Mouse (Mus musculus): Measurements from ENCODE around the gene Gm43552.
"Not testable (repeated sequence)": the region's sequence is repeated elsewhere in the genome, so short reads cannot be mapped to it uniquely, and the experiment has no call there.

The Gm43552 gene

GRCm38 (mm10) chr5:65492716-65493531, at the start of gene Gm43552:
Gene Gm43552 (minus strand): TSS chr5:65492833.
- DNase-seq = peak; percentile 95

- DNase-seq = no peak
Measured at GRCm38 (mm10) chr5:65541889-65542288, 49.3 kb upstream of the Gm43552 start.

GRCm38 (mm10) chr5:65539786-65540185, 47.2 kb upstream of the Gm43552 start:
- no peak for DNase-seq

GRCm38 (mm10) chr5:65538829-65539228, 46.2 kb upstream of the Gm43552 start:
- no peak for DNase-seq

GRCm38 (mm10) chr5:65538121-65538520, 45.5 kb upstream of the Gm43552 start:
- DNase-seq = no peak

- peak; percentile 60 for DNase-seq
Measured at GRCm38 (mm10) chr5:65537420-65538071, 44.9 kb upstream of the Gm43552 start.

- peak; percentile 94 for DNase-seq
Measured at GRCm38 (mm10) chr5:65536751-65537419, 44.3 kb upstream of the Gm43552 start, which contains the start of the genes Smim14 and Ube2k. Gene Smim14 (minus strand): TSS chr5:65537184. Gene Ube2k (plus strand): TSS chr5:65537233.

- DNase-seq = not testable (repeated sequence)
Measured at GRCm38 (mm10) chr5:65536068-65536465, 43.4 kb upstream of the Gm43552 start.

- peak; percentile 36 for DNase-seq
Measured at GRCm38 (mm10) chr5:65535457-65536067, 42.9 kb upstream of the Gm43552 start.

GRCm38 (mm10) chr5:65534496-65534895, 41.9 kb upstream of the Gm43552 start:
- no peak for DNase-seq

- no peak for DNase-seq
Measured at GRCm38 (mm10) chr5:65531283-65531682, 38.6 kb upstream of the Gm43552 start.

GRCm38 (mm10) chr5:65525674-65526443, 33.2 kb upstream of the Gm43552 start:
- no peak for DNase-seq

- no peak for DNase-seq
Measured at GRCm38 (mm10) chr5:65524831-65525230, 32.2 kb upstream of the Gm43552 start.

- DNase-seq = no peak
Measured at GRCm38 (mm10) chr5:65521803-65522202, 29.2 kb upstream of the Gm43552 start.

GRCm38 (mm10) chr5:65514635-65515278, 22.1 kb upstream of the Gm43552 start:
- DNase-seq = no peak

GRCm38 (mm10) chr5:65513506-65513905, 20.9 kb upstream of the Gm43552 start:
- no peak for DNase-seq

GRCm38 (mm10) chr5:65508395-65508794, 15.8 kb upstream of the Gm43552 start:
- DNase-seq = no peak

GRCm38 (mm10) chr5:65505786-65506185, 13.2 kb upstream of the Gm43552 start:
- DNase-seq = no peak

GRCm38 (mm10) chr5:65501407-65501806, 8.8 kb upstream of the Gm43552 start:
- no peak for DNase-seq

GRCm38 (mm10) chr5:65500231-65500630, 7.6 kb upstream of the Gm43552 start:
- DNase-seq = no peak

All from lung, postnatal 14 days (tissue).